Mouse (Mus musculus): Measurements from ENCODE around the gene Vmn2r41. TPM values are rescaled to one million over a fixed set of nuclear protein-coding genes. Genes with fewer than 3 reads are reported as not detected.

Gene Vmn2r41
- polyA plus RNA-seq (2017; shearing (Covaris generic)), result not detected

GRCm38 (mm10) chr7:8161554-8161953 is at the start of gene Vmn2r41:
Vmn2r41 (minus strand) TSS chr7:8161654.

GRCm38 (mm10) chr7:8200220-8200619 is 38.8 kb upstream of the Vmn2r41 start, which contains the start of gene Vmn2r42:
Vmn2r42 (minus strand) TSS chr7:8200320.

Other genes starting within 250 kb of the Vmn2r41 start
- gene Vmn2r42, start 38.7 kb upstream of the Vmn2r41 start, polyA plus RNA-seq (2017; shearing (Covaris generic)), result under 1 TPM in 1 of 2 experiments, not detected in 1; 0.11 TPM
- gene Vmn2r43, start 98.9 kb upstream of the Vmn2r41 start, polyA plus RNA-seq (2017; shearing (Covaris generic)), result under 1 TPM in 1 of 2 experiments, not detected in 1; 0.07 TPM
- gene Vmn2r44, start 221.7 kb upstream of the Vmn2r41 start, polyA plus RNA-seq (2017; shearing (Covaris generic)), result under 1 TPM in 1 of 2 experiments, not detected in 1; 0.09 TPM

Measured in activated CD4-positive, CD25-positive, alpha-beta regulatory T cell (primary cell).